Mouse (Mus musculus) megakaryocyte-erythroid progenitor cell, adult 5-6 weeks (primary cell): ENCODE results near the gene Fbxl2. TPM values are rescaled to one million over a fixed set of nuclear protein-coding genes. Genes with fewer than 3 reads are reported as not detected.

Source experiments
- ATAC-seq: replicated peaks from 2 replicates; pipeline ENCODE4 v1.8.0; 2016; ENCODE audit warnings: mild to moderate bottlenecking, inconsistent platforms; ENCODE audit not compliant: severe bottlenecking, poor library complexity, low FRiP score, low TSS enrichment
- total RNA-seq, 2 experiments: library from RNA; stranded (forward) in 1 of 2; stranded (reverse) in 1 of 2; fragments of 200-1000, 215-1000 nt in 1 of 2; fragments of >200 nt in 1 of 2; fragmentation: Nextera tagmentation in 1 of 2; gene quantifications; 2 replicates each; pipeline ENCODE4 v1.2.3; 2014 to 2017

The Fbxl2 gene
- total RNA-seq (2014; fragmentation: Nextera tagmentation) (2.6 and 4.0 TPM in 2 replicates), total RNA-seq (2017) (1.3 and 1.8 TPM in 2 replicates)

DNA sequence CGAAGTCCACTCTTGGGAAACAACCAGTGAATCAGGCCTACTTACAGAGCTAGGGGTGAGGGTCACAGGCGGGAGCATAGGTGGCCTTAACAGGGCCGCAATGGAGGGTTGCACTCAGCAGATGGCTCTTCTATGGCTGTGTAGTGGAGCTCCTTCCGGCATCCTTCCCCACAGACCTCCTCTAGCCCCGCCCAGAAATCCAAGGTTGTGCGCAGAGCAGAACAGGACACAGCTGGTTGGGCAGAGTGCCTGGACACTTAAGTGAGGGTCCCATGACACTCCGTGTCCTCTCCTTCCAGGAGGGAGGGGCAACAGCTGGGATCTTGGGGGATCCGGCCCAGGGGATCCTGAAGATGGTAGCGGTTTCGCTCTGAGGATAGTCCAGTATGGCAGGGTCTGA is at the start of gene Fbxl2:
TSS of gene Fbxl2 (minus strand) at position 164 of the 400 bp plus-strand sequence.
- ATAC-seq, result no peak

DNA sequence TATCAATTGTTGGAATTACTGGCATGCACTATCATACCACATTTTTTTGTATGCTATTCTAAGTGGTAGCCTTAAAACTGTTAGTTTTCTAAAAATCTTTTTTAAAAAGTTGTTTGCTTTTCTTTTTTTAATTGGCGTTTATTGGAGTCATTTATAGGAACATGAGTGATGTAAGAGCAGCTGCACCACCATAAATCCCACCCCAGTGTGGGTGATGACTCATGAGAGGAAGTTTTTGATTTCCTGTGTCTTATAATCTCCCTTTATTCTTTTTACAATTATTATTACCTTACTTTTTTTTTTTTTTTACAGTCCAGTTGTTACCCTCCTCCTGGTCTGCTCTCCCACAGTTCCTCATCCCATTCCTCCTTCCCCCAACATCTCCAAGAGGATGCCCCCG is 48.9 kb upstream of the Fbxl2 start:
- ATAC-seq, result no peak

DNA sequence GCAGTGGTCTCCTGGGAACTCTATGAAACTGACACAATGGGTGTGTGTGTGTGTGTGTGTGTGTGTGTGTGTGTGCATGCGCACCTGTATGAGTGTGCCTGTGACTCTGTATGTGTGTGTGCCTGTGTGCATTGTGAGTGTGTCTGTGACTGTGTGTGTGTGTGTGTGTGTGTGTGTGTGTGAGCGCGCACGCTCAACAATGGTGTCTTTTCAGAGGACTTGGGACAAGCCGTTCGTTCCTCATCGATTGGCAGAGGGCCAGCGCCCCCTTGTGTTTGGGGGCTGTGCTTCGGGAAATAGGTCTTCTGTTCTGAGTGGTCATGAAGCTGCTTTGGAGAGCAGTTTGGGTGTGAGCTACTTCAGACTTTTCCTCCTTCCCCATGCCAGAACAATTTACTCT is 46.2 kb upstream of the Fbxl2 start:
- peak; percentile 50; the same call in 1 of the 2 replicates for ATAC-seq

DNA sequence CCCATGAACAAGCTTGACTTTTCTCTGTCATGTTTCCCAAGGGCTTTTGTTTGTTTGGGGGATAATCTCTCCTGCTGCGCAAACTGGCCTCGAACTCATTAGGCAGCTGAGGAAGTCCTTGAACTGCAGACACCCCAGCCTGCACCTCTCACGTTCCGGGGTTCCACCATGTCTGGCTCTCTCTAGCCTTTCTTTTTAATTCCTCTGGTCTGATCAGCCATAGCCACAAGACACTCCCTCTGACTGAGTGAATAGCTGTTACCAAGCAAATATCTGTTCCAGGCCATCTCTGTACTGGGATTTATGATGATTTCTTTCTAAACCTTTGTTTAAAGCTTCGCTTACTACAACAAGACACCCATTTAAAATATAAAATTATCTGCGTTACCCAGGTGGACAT is 42.9 kb upstream of the Fbxl2 start:
- ATAC-seq, result peak; percentile 74

DNA sequence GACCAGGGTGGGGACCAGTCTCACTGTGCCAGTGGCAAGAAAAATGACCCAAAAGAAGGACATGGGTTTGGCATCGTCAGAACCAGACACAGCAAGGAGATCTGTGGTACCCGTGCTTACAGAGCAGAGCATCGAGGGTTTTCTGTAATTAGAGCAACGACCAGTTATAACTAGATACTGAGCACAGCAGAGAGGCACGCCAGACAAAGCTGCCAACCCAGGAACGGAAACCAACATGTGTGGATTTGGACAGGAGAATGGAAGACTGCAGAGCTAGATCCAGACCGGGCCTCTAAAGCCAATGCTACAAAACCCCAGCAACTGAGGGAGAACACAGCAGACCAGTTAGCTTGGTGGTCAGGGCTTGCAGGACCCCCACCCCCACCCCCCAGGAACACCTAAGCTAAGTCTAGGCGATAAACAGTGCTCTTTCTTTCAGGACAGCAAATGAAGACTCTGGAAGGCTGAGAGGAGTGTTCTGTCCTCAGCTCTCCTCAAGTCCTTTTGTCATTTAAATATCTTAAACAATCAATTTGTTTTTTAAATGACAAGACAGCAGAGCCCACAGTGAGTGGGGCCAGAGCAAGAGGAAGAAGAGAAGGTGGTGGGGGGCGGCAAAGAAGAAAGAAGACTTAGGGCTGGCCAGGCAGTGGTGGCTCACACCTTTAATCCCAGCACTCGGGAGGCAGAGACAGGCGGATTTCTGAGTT is 41.3 kb upstream of the Fbxl2 start:
- ATAC-seq, result no peak

DNA sequence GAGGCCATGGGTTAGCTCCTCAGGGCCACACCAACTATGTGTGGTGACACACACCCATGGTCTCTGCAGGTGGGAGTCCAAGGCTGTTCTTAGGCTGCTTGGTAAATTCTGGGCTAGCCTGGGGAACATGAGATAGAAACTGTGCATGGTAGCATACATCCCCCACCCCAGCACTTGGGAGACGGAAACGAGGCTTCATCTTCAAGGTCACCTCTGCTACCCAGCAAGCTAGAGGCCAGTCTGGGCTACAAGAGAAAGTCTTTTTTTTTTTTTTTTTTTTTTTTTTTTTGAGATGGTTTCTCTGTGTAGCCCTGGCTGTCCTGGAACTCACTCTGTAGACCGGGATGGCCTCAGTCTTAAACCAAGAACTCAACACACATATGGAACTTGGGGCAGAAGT is 40.4 kb upstream of the Fbxl2 start:
- no peak for ATAC-seq

DNA sequence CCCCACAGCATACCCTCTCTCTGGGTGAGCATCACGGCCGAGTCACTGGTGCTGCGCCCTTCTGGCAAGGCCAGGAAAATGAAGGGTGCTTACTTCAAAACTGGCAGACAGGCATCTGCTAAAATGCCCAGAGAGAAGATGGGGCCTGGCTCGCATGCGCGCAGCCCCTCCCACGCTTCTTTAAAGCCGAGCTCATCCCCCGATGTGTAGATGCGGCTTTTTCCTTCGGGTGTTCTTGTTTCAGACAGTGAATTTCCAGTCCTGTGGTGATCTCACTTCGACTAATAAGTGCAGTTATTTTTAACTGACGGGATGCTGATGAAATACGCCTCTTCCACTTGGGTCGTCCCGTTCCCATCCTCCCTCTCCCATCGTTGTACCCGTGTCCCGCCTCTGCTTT is 27.7 kb upstream of the Fbxl2 start:
- 0 out of 2 replicates have a peak, but pooled peaks have one; percentile 24 for ATAC-seq

DNA sequence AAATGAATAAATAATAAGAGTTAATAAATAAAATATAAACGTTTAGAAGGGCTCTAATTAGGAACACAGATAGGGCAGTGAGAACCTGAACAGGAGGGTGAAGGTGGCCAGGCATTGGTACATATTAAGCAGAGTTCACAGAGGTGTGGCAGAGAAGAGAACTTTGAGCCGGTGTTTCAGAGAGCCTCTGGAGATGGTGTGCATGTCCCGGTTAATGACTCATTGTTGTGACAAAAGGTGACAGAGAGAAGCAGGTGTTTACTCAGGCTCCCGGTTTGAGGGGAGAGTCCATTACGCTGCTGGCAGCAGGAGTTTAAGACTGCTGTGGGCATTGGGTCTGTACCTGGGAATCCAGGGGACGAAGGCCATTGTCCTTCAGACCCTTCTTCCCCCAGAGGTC is 23.4 kb upstream of the Fbxl2 start:
- ATAC-seq, result no peak

DNA sequence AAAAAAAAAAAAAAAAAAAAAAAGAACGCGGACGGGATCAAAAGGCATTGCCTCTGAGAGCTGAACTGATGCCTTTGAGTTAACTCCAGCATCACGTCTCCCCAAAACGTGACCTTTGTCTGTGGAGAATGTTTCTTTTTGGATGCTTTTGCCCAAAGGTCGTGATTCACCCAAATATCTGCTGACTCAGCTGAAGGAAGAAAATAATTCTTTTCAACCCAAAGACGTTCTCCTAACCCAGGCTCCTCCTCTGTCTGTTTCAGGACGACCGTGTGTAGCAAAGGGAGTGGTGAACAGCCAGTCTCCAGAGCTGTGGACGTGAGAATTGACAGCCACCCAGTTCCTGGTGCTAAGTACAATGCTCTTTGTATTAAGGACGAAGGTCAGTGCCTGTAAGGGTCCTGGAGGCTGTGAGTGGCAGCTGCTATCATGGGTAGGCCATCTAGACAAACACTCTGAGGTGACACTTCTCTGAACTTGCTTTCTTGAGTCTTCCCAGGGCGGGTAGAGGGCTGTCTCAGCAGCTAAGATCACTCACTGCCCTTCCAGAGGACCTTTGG is 22.6 kb upstream of the Fbxl2 start:
- no peak for ATAC-seq

DNA sequence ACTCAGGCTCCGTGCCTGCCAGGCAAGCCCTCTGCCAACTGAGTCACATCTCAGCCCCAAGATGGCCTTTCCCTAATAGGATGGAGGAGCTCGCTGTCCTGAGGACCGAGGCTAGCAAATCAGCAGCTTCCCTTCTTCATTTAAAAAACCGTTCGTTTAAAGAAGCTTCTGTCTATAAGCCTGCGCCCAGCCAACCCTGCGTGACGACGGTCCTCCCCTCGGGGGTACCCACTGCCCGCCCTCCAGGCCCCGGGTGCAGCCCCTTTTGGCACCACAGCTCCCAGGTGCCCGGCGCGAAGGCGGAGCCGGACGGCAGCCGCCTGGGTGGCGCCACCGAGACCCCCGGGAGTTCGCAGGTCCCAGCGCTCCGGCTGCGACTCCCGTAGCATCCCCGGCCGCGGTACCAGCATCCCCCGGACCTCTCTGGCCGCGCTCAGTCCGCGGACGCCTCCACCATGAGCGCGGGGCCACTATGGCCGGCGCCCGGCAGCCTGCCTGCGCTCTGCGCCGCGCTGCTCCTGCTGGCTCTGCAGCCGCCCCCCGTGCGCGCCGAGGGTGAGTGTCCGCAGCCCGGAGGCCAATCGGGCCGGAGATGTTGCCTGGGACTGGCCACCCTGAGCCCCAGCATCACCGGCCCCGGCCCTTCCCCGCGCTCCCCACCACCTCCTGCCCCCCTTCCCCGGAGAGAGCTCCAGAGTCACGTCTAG is 11.3 kb upstream of the Fbxl2 start, which contains the start of gene Susd5:
TSS of gene Susd5 (plus strand) at position 51 of the 707 bp plus-strand sequence.
- ATAC-seq, result no peak

DNA sequence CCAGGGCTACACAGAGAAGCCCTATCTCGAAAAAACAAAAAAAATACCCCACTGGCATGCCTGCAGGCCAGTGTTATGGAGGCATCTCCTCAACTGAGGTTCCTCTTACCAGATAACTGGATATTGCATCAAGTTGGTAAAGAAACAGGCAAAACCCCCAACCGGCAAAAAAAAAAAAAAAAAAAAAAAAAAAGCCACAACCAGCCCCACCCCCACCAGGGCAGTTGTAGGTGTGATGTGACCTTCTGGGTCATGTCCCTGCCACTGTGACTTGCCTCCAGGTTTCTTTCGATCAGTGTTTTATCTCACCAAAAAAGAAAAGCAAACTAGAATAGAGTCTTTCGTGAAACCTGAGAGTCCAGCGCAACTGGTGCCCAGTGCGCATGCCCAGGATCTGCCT is 6.9 kb upstream of the Fbxl2 start:
- ATAC-seq, result no peak

DNA sequence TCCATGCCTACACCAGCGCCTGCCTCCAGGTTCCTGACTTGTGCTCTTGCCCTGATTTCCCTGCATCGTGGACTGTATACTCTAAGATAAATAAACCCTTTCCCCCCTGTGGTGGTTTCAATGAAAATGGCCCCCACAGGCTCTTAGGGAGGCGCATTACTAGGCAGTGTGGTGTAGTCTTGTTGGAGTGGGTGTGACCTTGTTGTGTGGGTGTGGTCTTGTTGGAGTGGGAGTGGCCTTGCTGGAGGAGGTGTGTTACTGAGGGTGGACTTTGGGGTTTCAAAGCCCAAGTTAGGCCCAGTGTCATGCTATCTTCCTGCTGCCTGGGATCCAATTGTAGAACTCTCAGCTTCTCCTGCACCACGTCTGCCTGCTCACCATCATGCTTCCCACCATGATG is 6.0 kb upstream of the Fbxl2 start:
- peak; percentile 33; the same call in 1 of the 2 replicates for ATAC-seq

DNA sequence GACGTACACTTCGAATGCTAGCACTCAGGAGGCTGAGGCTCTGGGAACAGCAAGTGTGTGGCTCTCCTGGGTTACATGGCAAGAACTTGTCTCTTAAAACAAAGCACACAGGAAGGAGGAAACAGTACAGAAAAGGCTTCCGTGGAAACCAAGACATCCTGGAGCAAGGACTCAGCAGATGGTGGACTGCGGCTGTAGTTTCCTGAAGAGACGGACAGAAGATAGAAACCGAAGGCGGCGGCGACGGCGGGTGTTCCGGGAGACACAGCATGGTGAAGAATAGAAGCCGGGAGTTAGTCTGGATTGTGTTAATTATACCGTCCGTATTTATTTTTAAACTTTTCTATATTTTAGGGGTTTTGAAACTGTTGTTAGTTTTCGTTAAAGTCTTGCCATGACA is 4.8 kb upstream of the Fbxl2 start:
- ATAC-seq, result no peak

DNA sequence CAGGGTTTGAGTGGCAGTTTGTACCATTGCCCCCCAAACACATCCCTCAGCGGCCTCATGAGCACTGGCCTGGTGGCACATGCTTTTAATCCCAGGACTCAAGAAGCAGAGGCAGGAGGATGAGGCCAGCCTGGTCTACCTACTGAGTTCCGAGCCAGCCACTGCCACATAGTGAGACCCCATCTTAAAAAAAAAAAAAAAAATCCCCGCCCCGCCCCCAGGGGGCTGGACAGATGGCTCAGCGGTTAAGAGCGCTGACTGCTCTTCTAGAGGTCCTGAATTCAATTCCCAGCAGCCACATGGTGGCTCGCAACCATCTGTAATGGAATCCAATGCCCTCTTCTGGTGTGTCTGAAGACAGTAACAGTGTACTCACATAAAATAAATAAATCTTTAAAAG is 4.1 kb upstream of the Fbxl2 start:
- no peak for ATAC-seq

DNA sequence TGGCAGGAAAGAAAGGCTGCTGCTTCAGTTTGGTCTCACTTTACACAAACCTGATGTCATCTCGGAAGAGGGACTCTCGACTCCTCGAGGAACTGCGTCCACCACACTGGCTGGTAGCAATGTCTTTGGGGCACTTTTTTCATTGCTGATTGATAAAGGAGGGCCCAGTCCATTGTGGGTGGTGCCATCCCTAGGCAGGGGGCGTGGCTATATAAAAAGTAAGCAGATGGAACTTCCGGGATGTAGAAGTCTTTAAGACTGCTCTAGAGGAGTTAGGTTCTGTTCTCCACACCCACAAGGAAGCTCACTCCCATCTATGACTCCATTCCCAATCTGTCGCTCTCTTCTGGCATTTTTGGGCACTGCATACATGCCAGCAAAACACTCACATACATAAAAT is 685 bp upstream of the Fbxl2 start:
- ATAC-seq, result no peak

DNA sequence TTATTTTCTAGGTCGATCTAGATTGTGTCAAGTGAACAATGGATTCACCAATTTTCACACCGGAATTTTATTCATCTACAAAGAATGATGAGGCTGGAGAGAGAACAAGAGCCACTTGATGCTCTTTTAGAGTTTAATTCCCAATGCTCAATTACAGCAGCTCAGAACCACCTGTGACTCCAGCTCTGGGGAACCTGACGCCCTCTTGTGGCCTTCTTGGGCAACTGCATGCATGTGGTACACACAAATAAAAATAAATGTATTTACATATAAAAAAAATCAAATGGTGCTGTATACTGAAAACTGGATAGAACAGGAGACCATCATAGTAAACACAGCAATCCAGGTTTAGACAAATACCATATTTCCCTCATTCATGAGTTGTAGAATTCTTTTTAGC is 1.5 kb downstream of the Fbxl2 start:
- ATAC-seq, result peak; percentile 56; the same call in 1 of the 2 replicates

DNA sequence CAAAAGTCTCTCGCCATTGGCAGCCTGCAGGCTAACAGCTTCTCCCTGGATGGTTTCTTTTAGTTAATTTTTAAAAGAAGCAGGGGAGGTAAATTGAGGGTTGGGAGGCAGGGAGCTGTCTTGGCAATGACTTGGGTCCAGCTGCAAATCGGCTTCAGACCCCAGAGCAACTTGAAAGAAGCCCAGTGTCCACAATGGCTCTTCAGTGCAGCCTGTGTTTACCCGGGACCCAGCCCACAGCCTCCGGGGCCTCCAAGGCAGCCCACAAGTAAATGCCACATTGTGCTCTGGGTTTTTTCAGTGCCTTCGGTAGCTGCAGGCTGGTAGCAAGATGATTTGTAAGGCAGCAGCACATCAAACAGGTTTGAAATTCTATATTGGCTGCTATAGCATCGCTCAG is 3.5 kb downstream of the Fbxl2 start:
- no peak for ATAC-seq

DNA sequence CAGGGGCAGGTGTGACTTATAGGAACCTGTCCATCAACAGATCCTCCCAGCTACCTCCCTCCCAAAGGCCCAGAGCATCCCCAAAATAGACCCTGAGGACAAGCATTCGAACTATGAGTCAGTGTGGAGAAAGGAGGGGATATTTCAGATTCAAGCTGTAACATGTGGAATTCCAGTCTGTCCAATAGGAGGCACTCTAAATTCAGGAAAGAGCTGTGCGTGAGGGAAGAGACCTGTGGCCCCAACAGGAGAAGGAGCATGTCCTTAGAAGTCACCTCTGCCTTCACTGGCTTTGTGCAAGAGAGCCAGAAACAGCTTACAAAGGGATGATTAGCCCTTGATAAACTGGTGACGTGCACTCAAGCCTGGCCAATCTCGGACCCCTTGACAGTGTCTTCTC is 5.0 kb downstream of the Fbxl2 start:
- ATAC-seq, result no peak

DNA sequence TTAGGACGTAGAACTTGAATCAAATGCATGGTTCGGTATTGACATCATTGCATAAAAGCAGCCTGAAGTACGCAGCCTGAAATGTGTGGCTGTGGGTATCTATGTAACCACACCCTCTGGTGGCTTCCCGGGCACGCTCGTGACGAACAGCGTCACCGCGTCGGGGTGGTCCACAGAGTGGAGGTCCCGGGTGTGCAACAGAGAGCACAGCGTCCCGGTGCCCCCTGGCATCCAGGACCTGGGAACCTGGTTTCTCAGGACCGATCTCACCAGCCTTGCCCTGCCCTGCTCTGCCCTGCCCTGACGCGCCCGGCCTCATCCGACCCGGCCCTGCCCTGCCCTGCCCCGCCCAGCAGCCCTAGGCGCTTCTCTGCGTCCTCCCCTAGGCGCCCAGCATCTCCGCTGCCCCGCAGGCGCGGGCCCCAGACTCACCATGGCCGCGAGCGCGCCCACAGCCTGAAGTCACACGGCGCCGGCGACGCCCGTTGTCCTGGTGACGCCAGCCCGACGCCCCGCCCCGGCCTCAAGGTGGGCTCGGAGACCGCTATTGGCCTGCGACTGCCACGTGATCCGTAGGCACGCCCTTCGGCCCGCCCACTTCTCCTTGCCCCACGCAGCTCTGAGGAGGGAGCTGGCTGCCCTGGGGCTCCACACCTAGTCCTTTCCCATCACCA is 19.6 kb downstream of the Fbxl2 start:
- ATAC-seq, result peak; percentile 93

DNA sequence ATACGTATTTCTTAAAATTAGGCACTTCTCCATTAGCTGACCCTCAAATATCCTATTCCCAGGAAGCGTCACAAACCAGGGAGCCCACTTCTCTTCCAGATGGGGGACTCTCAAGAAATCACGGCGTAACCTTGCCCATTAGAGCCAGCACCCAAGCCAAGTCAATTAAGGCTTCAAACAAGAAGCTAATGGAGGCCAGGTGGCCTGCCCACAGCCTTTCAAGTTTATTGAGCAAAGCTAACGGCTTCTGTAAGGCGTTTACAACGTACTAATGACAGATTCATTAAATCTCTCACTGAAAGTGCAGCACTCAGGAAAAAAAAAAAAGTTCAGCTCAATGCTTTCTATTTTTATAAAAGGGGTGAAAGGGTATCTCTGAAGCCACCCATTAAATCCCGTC is 20.1 kb downstream of the Fbxl2 start:
- no peak for ATAC-seq
